Comparison of ENCODE assay signal across 15 mouse cellular contexts in the genomic region with DNA sequence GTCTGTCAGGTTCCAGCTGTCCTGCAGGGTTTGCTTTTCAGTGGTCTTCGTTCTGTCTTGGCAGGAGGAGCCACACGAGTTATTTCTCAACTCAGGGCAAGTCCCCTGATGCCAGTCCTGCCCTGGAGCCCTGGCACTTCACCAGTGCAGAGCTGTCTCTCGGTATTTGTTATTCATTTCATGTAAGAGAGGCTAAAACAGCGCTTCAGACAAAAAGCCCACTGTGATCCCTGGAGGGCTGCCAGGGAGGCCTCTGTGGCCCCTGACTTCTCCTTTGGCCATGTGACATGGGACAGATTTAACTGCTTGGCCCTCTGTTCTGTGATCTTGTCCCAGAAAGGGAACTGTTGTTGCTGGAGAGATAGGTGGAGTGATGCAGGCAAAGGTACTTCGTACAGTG. TPM values are rescaled to one million over a fixed set of nuclear protein-coding genes. Genes with fewer than 3 reads are reported as not detected.
DNase-seq lines count a peak whose midpoint lies in the region; ATAC-seq and TF ChIP-seq lines count a peak whose summit lies in the region.
"Had no signal": no experiment of that assay in that cellular context is flagged by ENCODE, and none has a peak within 500 bp of the region (broad histone marks: within the 10 kb centered on the region; RNA-seq: fewer than 3 reads in every experiment).

No protein-coding gene starts in this region.

- H3K27ac ChIP-seq in forebrain, postnatal 0 days (ENCODE audit: low read depth, low read length), result no peak overlapping the region
- no peak overlapping the region for H3K27ac ChIP-seq in forebrain, embryonic 14.5 days (ENCODE audit: low read depth, low read length)
- H3K27ac ChIP-seq in midbrain, postnatal 0 days (ENCODE audit: low read depth, low read length), result no peak overlapping the region
- H3K27ac ChIP-seq in midbrain, embryonic 11.5 days (ENCODE audit: low read depth, low read length), result no peak overlapping the region
- H3K27ac ChIP-seq: embryonic facial prominence, embryonic 10.5 days; heart, adult 2 months; neural tube, embryonic 12.5 days had no signal

- H3K27me3 ChIP-seq in forebrain, postnatal 0 days (ENCODE audit: insufficient read depth, low read length), result no peaks in the 10 kb centered on the region
- no peaks in the 10 kb centered on the region for H3K27me3 ChIP-seq in forebrain, embryonic 14.5 days (replicated peaks; ENCODE audit: control insufficient read depth, insufficient read depth, low read length)
- H3K27me3 ChIP-seq in midbrain, postnatal 0 days (ENCODE audit: insufficient read depth, low read length), result no peaks in the 10 kb centered on the region
- H3K27me3 ChIP-seq in midbrain, embryonic 11.5 days (ENCODE audit: control insufficient read depth, insufficient read depth, low read length), result no peaks in the 10 kb centered on the region
- H3K27me3 ChIP-seq: neural tube, embryonic 12.5 days had no signal

- peaks cover 87% of the 10 kb centered on the region for H3K36me3 ChIP-seq in forebrain, postnatal 0 days (ENCODE audit: insufficient read depth)
- peaks cover 89% of the 10 kb centered on the region for H3K36me3 ChIP-seq in forebrain, embryonic 14.5 days (ENCODE audit: control insufficient read depth, insufficient read depth, low read length)
- peaks cover 51% of the 10 kb centered on the region for H3K36me3 ChIP-seq in midbrain, postnatal 0 days (ENCODE audit: insufficient read depth, low read length)
- peaks cover 33% of the 10 kb centered on the region for H3K36me3 ChIP-seq in midbrain, embryonic 11.5 days (ENCODE audit: control insufficient read depth, insufficient read depth, low read length)

- H3K4me2 ChIP-seq in forebrain, postnatal 0 days (ENCODE audit: low read depth), result no peak overlapping the region
- H3K4me2 ChIP-seq in forebrain, embryonic 14.5 days (ENCODE audit: low read length), result no peak overlapping the region
- no peak overlapping the region for H3K4me2 ChIP-seq in midbrain, postnatal 0 days (ENCODE audit: low read depth, low read length, poor library complexity, severe bottlenecking)
- H3K4me2 ChIP-seq in midbrain, embryonic 11.5 days, result no peak overlapping the region
- H3K4me2 ChIP-seq: liver, embryonic 11.5 days; neural tube, embryonic 12.5 days had no signal

- no peak overlapping the region for H3K4me3 ChIP-seq in forebrain, postnatal 0 days (ENCODE audit: low read depth, low read length)
- H3K4me3 ChIP-seq in forebrain, embryonic 14.5 days (ENCODE audit: low read depth, low read length), result no peak overlapping the region
- no peak overlapping the region for H3K4me3 ChIP-seq in midbrain, postnatal 0 days (ENCODE audit: low read depth, low read length)
- no peak overlapping the region for H3K4me3 ChIP-seq in midbrain, embryonic 11.5 days (ENCODE audit: low read depth, low read length)
- H3K4me3 ChIP-seq: embryonic facial prominence, embryonic 10.5 days; heart, adult 2 months; neural tube, embryonic 12.5 days had no signal

- DNase-seq in forebrain, postnatal 0 days, result peak; percentile 21
- no peak for DNase-seq in forebrain, embryonic 14.5 days (ENCODE audit: low spot score)
- DNase-seq in midbrain, postnatal 0 days (ENCODE audit: low spot score), result peak; percentile 80
- DNase-seq in midbrain, embryonic 11.5 days (ENCODE audit: low spot score, missing footprints), result no peak
- peak; percentile 56 to 64 for DNase-seq in layer of hippocampus, adult 8-10 months (ENCODE audit: low spot score in 2 of 2)
- peak; percentile 26 for DNase-seq in telencephalon, adult 2 months (ENCODE audit: low read depth, low spot score)
- DNase-seq in kidney, postnatal 36 days, result no peak
- DNase-seq: adrenal gland, postnatal 14 days; heart, adult 2 months; thymus, postnatal 25 days had no signal

- TF ChIP-seq CTCF in forebrain, postnatal 0 days (IDR thresholded peaks at IDR 0.05; ENCODE audit: low read depth), result no peak
- TF ChIP-seq CTCF in midbrain, postnatal 0 days (IDR thresholded peaks at IDR 0.05), result no peak

- ATAC-seq in forebrain, postnatal 0 days, result no peak
- no peak for ATAC-seq in forebrain, embryonic 14.5 days
- no peak for ATAC-seq in midbrain, postnatal 0 days (ENCODE audit: low FRiP score)
- ATAC-seq in midbrain, embryonic 11.5 days (ENCODE audit: low FRiP score), result no peak
- ATAC-seq in inflammation-experienced regulatory T-cells, adult 6 months, result no peak

- no peak overlapping the region for H3K9ac ChIP-seq in forebrain, postnatal 0 days
- H3K9ac ChIP-seq in forebrain, embryonic 14.5 days (ENCODE audit: low read length), result no peak overlapping the region
- H3K9ac ChIP-seq in midbrain, postnatal 0 days (replicated peaks; ENCODE audit: low read length, poor library complexity, severe bottlenecking), result no peak overlapping the region
- H3K9ac ChIP-seq in midbrain, embryonic 11.5 days (ENCODE audit: low read length), result no peak overlapping the region
- H3K9ac ChIP-seq: neural tube, embryonic 12.5 days had no signal

- 48% methylated on average over 5 of the region's 5 CpGs for WGBS in forebrain, postnatal 0 days
- 72% methylated on average over 5 of the region's 5 CpGs for WGBS in forebrain, embryonic 14.5 days
- WGBS in midbrain, postnatal 0 days, result 55% methylated on average over 5 of the region's 5 CpGs
- WGBS in midbrain, embryonic 11.5 days, result 86% methylated on average over 5 of the region's 5 CpGs

- H3K4me1 ChIP-seq in forebrain, postnatal 0 days (ENCODE audit: insufficient read depth), result no peaks in the 10 kb centered on the region
- no peaks in the 10 kb centered on the region for H3K4me1 ChIP-seq in forebrain, embryonic 14.5 days (ENCODE audit: control insufficient read depth, insufficient read depth, low read length)
- no peaks in the 10 kb centered on the region for H3K4me1 ChIP-seq in midbrain, postnatal 0 days (ENCODE audit: insufficient read depth, low read length)
- no peaks in the 10 kb centered on the region for H3K4me1 ChIP-seq in midbrain, embryonic 11.5 days (ENCODE audit: control insufficient read depth, insufficient read depth, low read length)
- H3K4me1 ChIP-seq: embryonic facial prominence, embryonic 10.5 days; neural tube, embryonic 12.5 days had no signal

- no peaks in the 10 kb centered on the region for H3K9me3 ChIP-seq in forebrain, postnatal 0 days (ENCODE audit: low read length)
- H3K9me3 ChIP-seq in forebrain, embryonic 14.5 days (replicated peaks; ENCODE audit: control insufficient read depth, low read length), result no peaks in the 10 kb centered on the region
- no peaks in the 10 kb centered on the region for H3K9me3 ChIP-seq in midbrain, postnatal 0 days (ENCODE audit: low read length)
- no peaks in the 10 kb centered on the region for H3K9me3 ChIP-seq in midbrain, embryonic 11.5 days (ENCODE audit: control insufficient read depth, low read length)
- H3K9me3 ChIP-seq: embryonic facial prominence, embryonic 10.5 days; neural tube, embryonic 12.5 days had no signal

RNA-seq across cellular contexts. Expression of a gene that starts 25.7 kb away (rescaled TPM):
- total RNA-seq in forebrain, postnatal 0 days (2014; rRNA removed), result 26.5 and 33.3 TPM in 2 replicates
- polyA plus RNA-seq in forebrain, postnatal 0 days (2015; fragmentation: Nextera tagmentation; extraction: Ambion mirVana), result 18.8 and 25.0 TPM in 2 replicates
- 31.6 and 33.3 TPM in 2 replicates for polyA plus RNA-seq in forebrain, embryonic 14.5 days (2014; fragmentation: Nextera tagmentation; extraction: Ambion mirVana)
- 25.7 and 28.5 TPM in 2 replicates for total RNA-seq in midbrain, postnatal 0 days (2014; rRNA removed)
- polyA plus RNA-seq in midbrain, postnatal 0 days (2015; fragmentation: Nextera tagmentation; extraction: Ambion mirVana), result 22.2 and 30.6 TPM in 2 replicates
- 39.2 and 41.1 TPM in 2 replicates for polyA plus RNA-seq in midbrain, embryonic 11.5 days (2014; fragmentation: Nextera tagmentation; extraction: Ambion mirVana)
- 10 to 100 TPM; 31.2 to 38.3 (median 35.3) TPM for total RNA-seq in layer of hippocampus, adult 8-10 months (2022)
- 10 to 100 TPM; 29.2 to 33.5 (median 29.4) TPM for polyA plus RNA-seq in inflammation-experienced regulatory T-cells, adult 6 months (2017; shearing (Covaris generic))

RNA-seq across cellular contexts. Expression of a gene that starts 26.7 kb away (rescaled TPM):
- total RNA-seq in forebrain, postnatal 0 days (2014; rRNA removed), result 24.2 and 25.1 TPM in 2 replicates
- 15.9 and 16.8 TPM in 2 replicates for polyA plus RNA-seq in forebrain, postnatal 0 days (2015; fragmentation: Nextera tagmentation; extraction: Ambion mirVana)
- 3.5 and 4.5 TPM in 2 replicates for polyA plus RNA-seq in forebrain, embryonic 14.5 days (2014; fragmentation: Nextera tagmentation; extraction: Ambion mirVana)
- 25.6 and 30.4 TPM in 2 replicates for total RNA-seq in midbrain, postnatal 0 days (2014; rRNA removed)
- 18.4 and 18.5 TPM in 2 replicates for polyA plus RNA-seq in midbrain, postnatal 0 days (2015; fragmentation: Nextera tagmentation; extraction: Ambion mirVana)
- 3.8 and 4.6 TPM in 2 replicates for polyA plus RNA-seq in midbrain, embryonic 11.5 days (2014; fragmentation: Nextera tagmentation; extraction: Ambion mirVana)
- total RNA-seq in layer of hippocampus, adult 8-10 months (2022), result 10 to 100 TPM in 3 of 4 experiments, 1 to 10 TPM in 1; 9.8 to 17.3 (median 12.6) TPM
- polyA plus RNA-seq in inflammation-experienced regulatory T-cells, adult 6 months (2017; shearing (Covaris generic)), result under 1 TPM in 1 of 3 experiments, not detected in 2; 0.43 TPM
- total RNA-seq: heart, adult 2 months; hematopoietic stem cell, adult 5-6 weeks had no signal

Comparison
In these comparisons a context has a peak if more than half of its experiments do, and no peak if none do; other contexts are left out.
1. DNase-seq: peak in forebrain, postnatal 0 days (single experiment), midbrain, postnatal 0 days (single experiment), layer of hippocampus, adult 8-10 months (2 of 2) and telencephalon, adult 2 months (single experiment); none in forebrain, embryonic 14.5 days (single experiment), midbrain, embryonic 11.5 days (single experiment) and kidney, postnatal 36 days (0 of 2).